Mouse (Mus musculus): ENCODE results near the gene Acoxl.

DNA sequence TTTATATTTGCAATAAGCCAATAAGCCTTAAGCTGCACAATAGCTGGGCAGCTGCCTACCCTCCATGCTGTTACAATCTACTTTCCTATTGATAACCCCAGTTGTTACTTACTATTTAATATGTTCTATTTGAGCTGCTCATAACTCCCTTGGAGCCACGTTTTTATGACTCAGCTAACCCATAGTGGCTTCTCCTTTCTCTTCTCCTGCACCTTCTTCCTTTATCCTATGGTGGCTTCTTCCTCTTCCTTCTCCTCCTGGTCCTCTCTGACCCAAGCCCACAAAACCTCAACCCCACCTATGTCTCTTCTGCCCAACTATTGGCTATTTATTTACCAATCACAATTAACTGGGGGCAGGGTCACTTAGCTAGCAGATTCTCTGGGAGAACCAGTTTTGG is 7.9 kb downstream of the Acoxl start:
- no peak for TF ChIP-seq CTCF (IDR thresholded peaks at IDR 0.05; ENCODE audit: extremely low read depth, insufficient read depth, low read length)
- no peak for TF ChIP-seq POLR2A (IDR thresholded peaks at IDR 0.05; ENCODE audit: extremely low read depth, insufficient read depth, low read length)

Data from cortical plate, adult 2 months (tissue).